Mouse (Mus musculus): ENCODE measurements at regions not wholly inside any gene's neighbourhood (a gene's known extent, or its start where the extent isn't known, plus 50 kb on each side); places are given as distances from the start of the nearest gene placed in this dataset.

- Histone ChIP-seq H3K9ac (replicated peaks; ENCODE audit: low read length) (no peak overlapping the region), H3K27ac (replicated peaks; ENCODE audit: low read depth, low read length) (no peak overlapping the region), H3K9me3 (ENCODE audit: control insufficient read depth, low read length) (no peaks in the 10 kb centered on the region), H3K4me3 (replicated peaks; ENCODE audit: low read depth, low read length) (no peak overlapping the region), H3K27me3 (ENCODE audit: control insufficient read depth, insufficient read depth, low read length) (no peaks in the 10 kb centered on the region), H3K36me3 (ENCODE audit: control insufficient read depth, insufficient read depth, low read length) (no peaks in the 10 kb centered on the region), H3K4me2 (ENCODE audit: low read length) (no peak overlapping the region), H3K4me1 (ENCODE audit: control insufficient read depth, insufficient read depth, low read length) (no peaks in the 10 kb centered on the region)
- 92% methylated on average over 16 of the region's 16 CpGs for WGBS
- ATAC-seq (ENCODE audit: low FRiP score, low TSS enrichment), result no peak
- no peak for DNase-seq
Observed at GRCm38 (mm10) chr10:95773425-95773980, 69.2 kb downstream of the Gm33543 start.

- no peak overlapping the region for H3K4me3 ChIP-seq (replicated peaks; ENCODE audit: low read depth, low read length)
- no peak overlapping the region for H3K27ac ChIP-seq (replicated peaks; ENCODE audit: low read depth, low read length)
- no peak overlapping the region for H3K4me2 ChIP-seq (ENCODE audit: low read length)
- no peaks in the 10 kb centered on the region for H3K4me1 ChIP-seq (ENCODE audit: control insufficient read depth, insufficient read depth, low read length)
- H3K9ac ChIP-seq (replicated peaks; ENCODE audit: low read length), result no peak overlapping the region
- ATAC-seq (ENCODE audit: low FRiP score, low TSS enrichment), result no peak
- WGBS, result 94% methylated on average over 9 of the region's 9 CpGs
- DNase-seq, result no peak
- H3K36me3 ChIP-seq (ENCODE audit: control insufficient read depth, insufficient read depth, low read length), result no peaks in the 10 kb centered on the region
- H3K9me3 ChIP-seq (ENCODE audit: control insufficient read depth, low read length), result no peaks in the 10 kb centered on the region
- H3K27me3 ChIP-seq (ENCODE audit: control insufficient read depth, insufficient read depth, low read length), result no peaks in the 10 kb centered on the region
Observed at GRCm38 (mm10) chr10:95772811-95773424, 69.8 kb downstream of the Gm33543 start.

- H3K27me3 ChIP-seq (ENCODE audit: control insufficient read depth, insufficient read depth, low read length), result no peaks in the 10 kb centered on the region
- no peak overlapping the region for H3K4me3 ChIP-seq (replicated peaks; ENCODE audit: low read depth, low read length)
- no peak for DNase-seq
- no peaks in the 10 kb centered on the region for H3K4me1 ChIP-seq (ENCODE audit: control insufficient read depth, insufficient read depth, low read length)
- no peak overlapping the region for H3K4me2 ChIP-seq (ENCODE audit: low read length)
- H3K36me3 ChIP-seq (ENCODE audit: control insufficient read depth, insufficient read depth, low read length), result no peaks in the 10 kb centered on the region
- H3K9me3 ChIP-seq (ENCODE audit: control insufficient read depth, low read length), result no peaks in the 10 kb centered on the region
- no peak overlapping the region for H3K9ac ChIP-seq (replicated peaks; ENCODE audit: low read length)
- H3K27ac ChIP-seq (replicated peaks; ENCODE audit: low read depth, low read length), result no peak overlapping the region
- WGBS, result 86% methylated on average over 8 of the region's 8 CpGs
- ATAC-seq (ENCODE audit: low FRiP score, low TSS enrichment), result no peak
Observed at GRCm38 (mm10) chr10:95768974-95769373, 73.8 kb downstream of the Gm33543 start.

- Histone ChIP-seq H3K4me1 (ENCODE audit: control insufficient read depth, insufficient read depth, low read length) (no peaks in the 10 kb centered on the region), H3K9ac (replicated peaks; ENCODE audit: low read length) (no peak overlapping the region), H3K27me3 (ENCODE audit: control insufficient read depth, insufficient read depth, low read length) (no peaks in the 10 kb centered on the region), H3K27ac (replicated peaks; ENCODE audit: low read depth, low read length) (no peak overlapping the region), H3K4me2 (ENCODE audit: low read length) (no peak overlapping the region), H3K4me3 (replicated peaks; ENCODE audit: low read depth, low read length) (no peak overlapping the region), H3K36me3 (ENCODE audit: control insufficient read depth, insufficient read depth, low read length) (no peaks in the 10 kb centered on the region), H3K9me3 (ENCODE audit: control insufficient read depth, low read length) (no peaks in the 10 kb centered on the region)
- 68% methylated on average over 7 of the region's 7 CpGs for WGBS
- no peak for ATAC-seq (ENCODE audit: low FRiP score, low TSS enrichment)
- no peak for DNase-seq
Observed at GRCm38 (mm10) chr10:95767526-95768161, 75.1 kb downstream of the Gm33543 start.

GRCm38 (mm10) chr10:95764129-95764528, 78.6 kb downstream of the Gm33543 start:
- Histone ChIP-seq H3K4me1 (ENCODE audit: control insufficient read depth, insufficient read depth, low read length) (no peaks in the 10 kb centered on the region), H3K9ac (replicated peaks; ENCODE audit: low read length) (no peak overlapping the region), H3K27me3 (ENCODE audit: control insufficient read depth, insufficient read depth, low read length) (no peaks in the 10 kb centered on the region), H3K36me3 (ENCODE audit: control insufficient read depth, insufficient read depth, low read length) (no peaks in the 10 kb centered on the region), H3K9me3 (ENCODE audit: control insufficient read depth, low read length) (no peaks in the 10 kb centered on the region), H3K4me2 (ENCODE audit: low read length) (no peak overlapping the region), H3K27ac (replicated peaks; ENCODE audit: low read depth, low read length) (no peak overlapping the region), H3K4me3 (replicated peaks; ENCODE audit: low read depth, low read length) (no peak overlapping the region)
- WGBS, result 83% methylated on average over 4 of the region's 4 CpGs
- no peak for ATAC-seq (ENCODE audit: low FRiP score, low TSS enrichment)
- DNase-seq, result no peak

- ATAC-seq (ENCODE audit: low FRiP score, low TSS enrichment) (no peak), DNase-seq (no peak)
- H3K4me3 ChIP-seq (replicated peaks; ENCODE audit: low read depth, low read length), result no peak overlapping the region
- H3K27ac ChIP-seq (replicated peaks; ENCODE audit: low read depth, low read length), result no peak overlapping the region
- no peak overlapping the region for H3K4me2 ChIP-seq (ENCODE audit: low read length)
- 86% methylated on average over 8 of the region's 8 CpGs for WGBS
- H3K4me1 ChIP-seq (ENCODE audit: control insufficient read depth, insufficient read depth, low read length), result no peaks in the 10 kb centered on the region
- no peaks in the 10 kb centered on the region for H3K36me3 ChIP-seq (ENCODE audit: control insufficient read depth, insufficient read depth, low read length)
- no peak overlapping the region for H3K9ac ChIP-seq (replicated peaks; ENCODE audit: low read length)
- H3K9me3 ChIP-seq (ENCODE audit: control insufficient read depth, low read length), result no peaks in the 10 kb centered on the region
- H3K27me3 ChIP-seq (ENCODE audit: control insufficient read depth, insufficient read depth, low read length), result no peaks in the 10 kb centered on the region
Observed at GRCm38 (mm10) chr10:95762632-95763031, 80.1 kb downstream of the Gm33543 start.

GRCm38 (mm10) chr10:95761969-95762368, 80.8 kb downstream of the Gm33543 start:
- Histone ChIP-seq H3K36me3 (ENCODE audit: control insufficient read depth, insufficient read depth, low read length) (no peaks in the 10 kb centered on the region), H3K9ac (replicated peaks; ENCODE audit: low read length) (no peak overlapping the region), H3K4me2 (ENCODE audit: low read length) (no peak overlapping the region), H3K27me3 (ENCODE audit: control insufficient read depth, insufficient read depth, low read length) (no peaks in the 10 kb centered on the region), H3K4me3 (replicated peaks; ENCODE audit: low read depth, low read length) (no peak overlapping the region), H3K9me3 (ENCODE audit: control insufficient read depth, low read length) (no peaks in the 10 kb centered on the region), H3K27ac (replicated peaks; ENCODE audit: low read depth, low read length) (no peak overlapping the region), H3K4me1 (ENCODE audit: control insufficient read depth, insufficient read depth, low read length) (no peaks in the 10 kb centered on the region)
- 94% methylated on average over 4 of the region's 4 CpGs for WGBS
- ATAC-seq (ENCODE audit: low FRiP score, low TSS enrichment) (no peak), DNase-seq (no peak)

- no peaks in the 10 kb centered on the region for H3K36me3 ChIP-seq (ENCODE audit: control insufficient read depth, insufficient read depth, low read length)
- H3K4me2 ChIP-seq (ENCODE audit: low read length), result no peak overlapping the region
- H3K27ac ChIP-seq (replicated peaks; ENCODE audit: low read depth, low read length), result no peak overlapping the region
- WGBS, result 94% methylated on average over 9 of the region's 9 CpGs
- no peak overlapping the region for H3K9ac ChIP-seq (replicated peaks; ENCODE audit: low read length)
- no peak for DNase-seq
- H3K4me3 ChIP-seq (replicated peaks; ENCODE audit: low read depth, low read length), result no peak overlapping the region
- no peaks in the 10 kb centered on the region for H3K27me3 ChIP-seq (ENCODE audit: control insufficient read depth, insufficient read depth, low read length)
- no peaks in the 10 kb centered on the region for H3K9me3 ChIP-seq (ENCODE audit: control insufficient read depth, low read length)
- ATAC-seq (ENCODE audit: low FRiP score, low TSS enrichment), result no peak
- H3K4me1 ChIP-seq (ENCODE audit: control insufficient read depth, insufficient read depth, low read length), result no peaks in the 10 kb centered on the region
Observed at GRCm38 (mm10) chr10:95760121-95760870, 82.4 kb downstream of the Gm33543 start.
